Mouse (Mus musculus): Measurements from ENCODE around the gene Atp4a.
"Not testable (repeated sequence)": the region's sequence is repeated elsewhere in the genome, so short reads cannot be mapped to it uniquely, and the experiment has no call there.

Atp4a gene

GRCm38 (mm10) chr7:30730064-30730722 lies 18.2 kb downstream of the Atp4a start:
- DNase-seq (ENCODE audit: low spot score): not testable (repeated sequence)

DNA sequence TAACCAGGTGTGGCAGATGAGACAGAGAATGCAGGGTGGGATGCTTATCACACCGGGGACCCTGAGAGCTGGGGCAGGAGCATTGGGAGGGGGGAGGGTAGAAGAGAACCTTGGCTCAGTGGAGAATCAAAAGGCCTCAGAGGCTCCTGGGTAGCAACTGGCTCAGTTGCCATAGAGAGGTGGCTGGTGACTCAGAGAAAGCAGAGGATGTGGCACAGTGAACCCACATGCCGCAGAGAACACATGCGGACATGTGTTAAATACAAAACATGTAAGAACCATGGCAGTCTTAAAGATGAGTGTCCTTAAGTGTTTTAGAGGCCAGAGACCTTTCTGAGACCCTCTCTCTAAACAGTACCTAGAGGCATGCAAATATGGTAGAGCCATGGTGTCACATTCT lies 24.2 kb downstream of the Atp4a start:
- no peak for DNase-seq (ENCODE audit: low spot score)

DNA sequence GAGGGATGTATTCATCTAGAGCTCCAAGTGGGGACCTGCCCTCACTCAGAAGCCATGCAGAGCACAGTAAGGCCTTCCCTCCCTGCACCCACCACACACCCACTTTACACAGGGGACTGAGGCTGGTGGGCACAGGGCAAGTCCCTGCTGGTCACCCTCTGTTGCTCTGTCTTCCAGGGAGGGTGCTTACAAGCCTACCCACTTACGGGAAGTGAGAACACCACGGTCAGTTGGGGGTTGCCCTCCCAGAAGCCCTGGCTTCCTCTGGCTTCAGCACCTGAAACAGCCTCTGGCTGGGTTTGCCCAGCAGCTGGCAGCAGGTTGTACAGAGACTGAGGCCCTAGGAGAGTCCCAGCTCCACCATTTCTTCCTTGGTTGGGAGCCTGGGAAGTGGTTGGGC lies 30.6 kb downstream of the Atp4a start:
- DNase-seq (ENCODE audit: low spot score): not testable (repeated sequence)

DNA sequence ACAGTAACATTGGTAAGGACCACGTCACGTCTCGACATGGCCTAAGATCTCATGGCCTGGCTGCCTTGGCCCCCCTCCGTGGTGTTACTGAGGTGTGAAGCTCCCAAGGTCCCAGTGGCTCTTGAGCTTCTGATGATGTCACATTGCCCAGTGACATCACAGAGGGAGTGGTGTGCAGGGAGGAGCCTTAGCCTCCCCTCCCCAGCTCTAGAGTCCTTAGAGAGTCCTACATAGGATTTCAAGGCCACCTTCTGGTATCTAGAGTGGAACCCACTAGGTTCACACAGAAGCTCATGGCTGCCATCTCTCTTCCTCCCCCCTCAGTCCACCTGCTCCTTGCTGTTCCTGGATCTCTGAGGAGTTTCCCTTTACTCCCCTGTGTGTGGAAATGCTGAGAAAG lies 31.6 kb downstream of the Atp4a start, which contains the start of gene Gapdhs:
TSS of gene Gapdhs (minus strand) at position 65 of the 400 bp plus-strand sequence.
- not testable (repeated sequence) for DNase-seq (ENCODE audit: low spot score)

GRCm38 (mm10) chr7:30744022-30744598 lies 32.1 kb downstream of the Atp4a start:
- peak; percentile 7 for DNase-seq (ENCODE audit: low spot score)

GRCm38 (mm10) chr7:30747525-30748204 lies 35.7 kb downstream of the Atp4a start:
- DNase-seq (ENCODE audit: low spot score): no peak

- no peak for DNase-seq (ENCODE audit: low spot score)
Observed at GRCm38 (mm10) chr7:30749824-30750606, 38.0 kb downstream of the Atp4a start.

DNA sequence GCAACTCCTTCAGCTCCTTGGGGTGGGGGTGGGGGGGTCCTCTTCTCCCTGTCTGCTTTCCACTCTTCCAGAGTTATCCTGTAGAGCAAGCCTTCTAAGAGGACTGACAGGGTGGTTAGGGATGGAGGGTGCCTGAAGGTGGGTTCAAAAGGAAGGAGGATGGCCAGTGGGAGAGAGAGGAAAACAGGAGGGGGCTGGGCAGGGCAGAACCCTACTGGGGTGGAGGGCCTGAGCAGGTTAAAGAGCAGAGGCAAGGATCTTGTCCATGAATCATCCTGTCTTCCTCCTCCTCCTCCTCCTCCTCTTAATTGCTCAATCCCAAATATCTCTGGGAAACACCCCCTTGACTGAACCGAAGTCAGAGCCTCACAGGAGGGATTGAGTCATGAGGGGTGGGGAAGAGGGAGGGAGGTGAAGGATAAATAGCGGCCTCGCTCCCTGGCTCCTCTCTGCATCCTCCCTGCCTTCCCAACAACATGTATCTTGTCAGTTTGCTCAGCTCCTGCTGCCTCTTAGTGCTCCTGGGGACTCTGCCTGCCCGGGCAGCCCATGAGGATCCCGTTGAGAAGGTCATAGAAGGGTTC lies 39.2 kb downstream of the Atp4a start, which contains the start of gene Sbsn:
TSS of gene Sbsn (plus strand) at position 386 of the 584 bp plus-strand sequence.
- DNase-seq (ENCODE audit: low spot score): no peak

DNA sequence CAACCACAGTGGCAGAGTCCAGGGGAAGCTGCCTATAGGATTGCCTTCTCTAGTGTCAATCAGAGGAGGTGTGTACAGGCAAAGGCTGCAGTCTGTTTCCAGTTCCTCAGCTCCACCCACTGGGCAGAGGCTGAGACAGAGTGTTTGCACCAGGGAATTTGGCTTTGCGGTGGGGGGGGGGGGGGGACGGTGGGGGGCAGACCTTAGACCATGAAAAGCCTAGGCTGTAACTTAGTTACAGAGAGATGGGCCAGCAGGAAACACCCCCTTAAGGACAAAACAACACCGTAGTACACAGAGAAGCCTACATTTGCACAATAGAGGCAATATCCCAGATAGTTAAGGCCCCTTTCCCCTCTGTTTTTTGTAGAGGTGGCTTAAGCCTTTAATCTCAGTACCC lies 45.0 kb downstream of the Atp4a start:
- DNase-seq (ENCODE audit: low spot score): no peak

- peak; percentile 67 for DNase-seq (ENCODE audit: low spot score)
Observed at GRCm38 (mm10) chr7:30758853-30759252, 46.8 kb downstream of the Atp4a start.

DNA sequence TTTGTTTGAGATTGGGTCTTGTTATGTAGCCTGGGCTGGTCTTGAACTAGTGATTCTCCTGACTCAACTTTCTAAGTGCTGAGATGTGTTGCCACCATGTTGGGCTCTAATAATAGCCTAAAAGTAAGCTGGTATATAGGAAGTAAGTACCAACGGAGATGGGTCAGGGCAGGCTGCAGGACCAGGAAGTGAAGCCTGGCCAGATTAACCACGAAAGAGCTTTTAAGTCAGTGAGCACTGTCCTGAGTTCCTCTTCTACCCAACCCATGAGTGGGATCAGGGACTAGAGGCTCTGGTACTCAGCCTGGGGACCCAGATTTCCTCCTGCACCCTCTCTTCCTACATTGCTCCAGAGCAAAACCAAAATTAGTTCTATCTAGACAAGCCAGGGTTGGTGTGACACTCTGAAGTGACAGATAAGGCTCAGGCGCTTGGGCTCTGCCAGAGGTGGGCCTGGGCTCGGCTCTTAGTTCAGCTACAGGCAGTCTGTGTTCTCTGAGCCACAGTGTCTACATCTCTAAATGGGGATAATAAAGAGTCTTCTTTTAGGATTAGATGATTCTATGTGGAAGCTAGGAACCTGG lies 49.9 kb downstream of the Atp4a start:
- no peak for DNase-seq (ENCODE audit: low spot score)

GRCm38 (mm10) chr7:30763456-30763855 lies 51.4 kb downstream of the Atp4a start, which contains the start of gene Dmkn:
Gene Dmkn, plus strand, starts transcription at chr7:30763756.
- DNase-seq (ENCODE audit: low spot score): no peak

- DNase-seq (ENCODE audit: low spot score): peak; percentile 47
Observed at GRCm38 (mm10) chr7:30765173-30765572, 53.2 kb downstream of the Atp4a start.

- no peak for DNase-seq (ENCODE audit: low spot score)
Observed at GRCm38 (mm10) chr7:30766408-30766807, 54.4 kb downstream of the Atp4a start.

DNA sequence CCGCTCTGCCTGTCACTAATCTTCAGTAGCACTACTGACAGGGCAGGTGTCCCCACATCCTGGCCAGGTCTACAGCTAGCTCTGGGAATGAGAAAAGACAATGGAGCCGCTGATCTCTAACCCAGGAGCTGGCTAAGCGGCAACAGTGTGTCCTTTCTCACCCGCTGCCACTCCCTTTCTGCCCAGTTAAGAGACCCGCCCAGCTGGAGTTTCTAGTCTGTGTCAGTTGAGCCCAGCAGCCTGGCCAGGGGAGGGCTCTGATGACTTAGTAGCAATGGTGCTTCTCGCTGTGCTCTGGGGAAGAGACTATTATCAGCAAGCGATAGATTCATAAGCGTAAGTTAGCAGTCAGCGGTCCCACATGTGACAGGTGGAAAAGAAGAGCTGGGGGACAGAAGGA lies 57.2 kb downstream of the Atp4a start:
- peak; percentile 8 for DNase-seq (ENCODE audit: low spot score)

Data from retina, embryonic 14.5 days (tissue).